Mouse (Mus musculus) monocyte, adult 5-6 weeks (primary cell): ENCODE results near the gene Rangrf. TPM values are rescaled to one million over a fixed set of nuclear protein-coding genes. Genes with fewer than 3 reads are reported as not detected.
"Not testable (repeated sequence)": the region's sequence is repeated elsewhere in the genome, so short reads cannot be mapped to it uniquely, and the experiment has no call there.

Source experiments
- ATAC-seq: fragments of 153-309, 156-312 bp; replicated peaks from 2 replicates; pipeline ENCODE4 v1.8.0; 2017; ENCODE audit warnings: mild to moderate bottlenecking; ENCODE audit not compliant: low TSS enrichment, insufficient number of reproducible peaks, severe bottlenecking, poor library complexity, low FRiP score
- total RNA-seq: library from RNA; stranded (forward); fragments of 200-1000, 200-491, 200-594 nt; gene quantifications from 3 replicates; pipeline ENCODE4 v1.2.3, GENCODE M21; 2017

Gene Rangrf
- total RNA-seq, 1 experiment from 2014 or later = 10.1 TPM

DNA sequence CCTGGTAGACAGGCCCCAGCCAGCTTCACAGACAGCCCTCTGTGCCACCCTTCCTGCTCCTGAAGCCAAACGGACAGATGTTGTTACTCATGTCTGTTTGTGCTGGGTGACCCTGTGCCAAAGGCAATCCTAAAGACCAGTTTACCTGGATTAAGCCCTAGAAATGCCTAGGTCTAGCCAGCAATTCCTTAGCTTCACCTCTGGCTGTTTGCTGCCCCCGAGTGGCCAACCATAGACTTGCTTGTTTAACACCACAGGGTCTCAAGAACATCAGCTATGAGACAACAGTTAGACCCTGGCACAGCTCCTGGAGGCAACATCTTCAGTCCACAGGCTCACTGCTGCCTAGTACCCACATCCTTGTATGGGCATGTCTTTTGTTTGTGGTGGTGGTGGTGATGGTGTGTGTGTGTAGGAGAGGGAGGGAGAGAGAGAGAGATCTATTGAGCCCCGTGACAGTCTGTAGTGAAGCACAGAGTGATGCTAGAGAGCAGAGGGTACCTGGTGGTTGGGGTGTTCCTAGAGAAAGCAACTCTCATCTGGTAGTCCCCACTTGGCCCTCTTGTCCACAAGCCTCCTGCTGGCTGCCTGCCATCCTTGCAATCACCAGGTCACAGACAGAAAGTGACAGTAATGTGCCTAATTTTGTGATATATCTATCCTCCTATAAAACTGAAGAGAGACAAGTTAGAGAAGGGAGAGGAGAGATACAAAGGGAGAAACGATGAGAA lies 7.8 kb upstream of the Rangrf start:
- peak; percentile 71 for ATAC-seq

DNA sequence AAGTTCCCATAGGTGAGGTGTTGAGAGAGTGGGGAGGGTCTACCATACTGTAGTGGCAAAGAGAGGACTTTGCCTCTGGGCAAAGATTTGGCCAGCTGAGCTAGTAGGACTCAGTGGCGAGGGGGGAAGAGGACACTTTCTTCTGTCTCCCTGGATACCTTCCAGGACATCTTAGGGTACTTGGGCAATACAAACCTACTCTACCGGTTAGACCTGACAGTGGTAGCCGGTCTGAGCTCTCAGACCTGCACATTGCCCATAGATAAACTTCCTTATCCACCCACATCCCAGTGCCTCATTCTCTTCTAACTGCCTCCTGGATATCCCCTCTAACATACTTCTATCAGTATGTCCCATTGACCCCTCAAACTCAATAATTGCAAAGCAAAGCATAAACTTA lies 5.9 kb upstream of the Rangrf start:
- no peak for ATAC-seq

DNA sequence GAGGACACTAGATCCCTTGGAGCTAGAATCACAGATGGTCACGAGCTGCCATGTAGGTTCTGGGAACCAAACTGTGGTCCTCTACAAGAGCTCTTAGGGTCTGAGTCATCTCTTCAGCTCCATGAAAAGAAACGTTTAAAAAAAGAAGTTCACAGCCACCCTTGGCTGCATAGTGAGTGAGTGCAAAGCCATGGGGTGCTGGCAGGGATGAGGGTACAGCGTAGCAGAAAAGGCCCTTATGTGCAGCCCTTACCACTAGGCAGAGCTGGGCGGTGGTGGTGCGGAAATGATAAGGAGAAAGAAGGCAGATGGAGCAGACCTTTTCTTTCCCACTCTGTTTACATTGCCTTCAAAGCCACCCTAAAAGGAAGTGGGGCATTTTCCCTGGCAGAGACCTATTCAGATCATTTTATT lies 4.3 kb upstream of the Rangrf start:
- ATAC-seq = no peak

DNA sequence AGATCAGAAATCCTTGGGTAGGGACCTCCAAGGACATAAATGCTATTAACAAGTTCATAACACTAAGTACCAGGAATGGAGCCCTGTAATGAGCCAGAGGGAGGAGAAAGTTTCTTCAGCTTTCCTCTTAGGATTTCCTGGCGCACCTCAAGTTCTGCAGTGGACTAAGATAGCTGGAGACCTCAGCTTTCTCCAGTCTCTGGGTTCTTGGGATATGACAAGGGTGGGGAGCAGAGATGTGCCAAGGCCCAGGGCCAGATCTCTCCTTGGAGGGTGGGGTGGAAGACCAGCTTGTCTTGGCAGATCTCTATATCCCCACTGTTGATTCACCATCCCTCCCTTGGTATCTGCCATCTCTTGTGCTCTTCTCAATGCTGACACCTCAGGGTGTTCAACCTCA lies 616 bp upstream of the Rangrf start:
- ATAC-seq = no peak

DNA sequence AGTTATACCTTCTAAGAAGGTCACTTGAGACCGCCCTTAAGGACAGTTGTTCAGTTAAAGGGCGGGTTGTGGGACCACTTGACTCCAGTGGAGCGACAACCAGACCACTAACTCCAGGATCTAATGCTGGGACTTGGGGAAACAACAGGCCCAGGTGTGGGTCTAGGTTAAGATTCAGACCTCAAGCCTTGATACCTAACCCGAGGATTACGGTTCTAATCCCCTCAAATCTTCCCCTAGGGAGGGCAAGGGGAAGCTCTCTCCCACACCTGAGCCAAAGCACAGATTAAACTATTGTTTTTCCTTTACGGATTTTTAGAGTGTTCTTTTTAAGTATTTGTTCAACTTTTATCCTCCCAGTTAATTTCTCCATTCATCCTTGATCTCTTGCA lies 930 bp downstream of the Rangrf start:
- ATAC-seq = 0 out of 2 replicates have a peak, but pooled peaks have one; percentile 4

DNA sequence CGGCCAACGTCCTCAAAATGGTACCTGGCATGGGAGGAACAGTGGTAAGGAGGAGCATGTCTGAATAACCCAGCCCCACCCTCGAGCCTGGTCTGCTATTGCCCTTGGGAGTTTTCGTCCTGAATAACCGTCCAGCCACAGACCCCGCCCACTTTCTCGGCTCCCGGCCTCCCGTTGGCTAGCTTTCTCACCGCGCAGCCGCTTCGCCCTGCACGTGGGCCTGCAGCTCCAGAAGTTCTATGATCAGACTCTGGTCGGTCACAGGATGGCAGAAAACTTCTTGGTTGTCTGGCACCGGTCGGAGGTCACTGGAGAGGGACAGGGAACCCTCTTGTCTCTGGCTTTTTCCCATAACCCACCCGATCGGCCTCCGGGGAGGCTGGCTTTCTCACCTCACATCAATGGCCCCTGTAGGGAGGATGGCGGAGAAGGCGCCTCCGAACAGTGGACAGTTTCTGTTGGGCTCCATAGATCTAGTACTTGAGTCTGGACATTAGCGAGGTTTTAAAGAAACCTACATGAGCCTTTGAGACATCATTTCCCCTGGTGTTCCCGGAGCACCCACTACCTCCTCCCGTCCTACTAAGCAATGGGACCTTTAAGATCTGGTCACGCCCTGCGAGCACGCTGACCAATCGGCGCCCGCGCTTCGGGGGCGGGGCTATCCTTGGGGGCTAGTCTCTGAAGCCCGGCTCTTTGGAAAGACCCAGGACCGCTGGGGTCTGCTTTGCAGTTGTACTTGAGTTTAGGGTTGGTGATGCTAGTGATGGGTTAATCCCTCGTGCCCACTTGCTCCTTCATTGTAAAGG lies 1.5 kb downstream of the Rangrf start:
- ATAC-seq = peak; percentile 71

DNA sequence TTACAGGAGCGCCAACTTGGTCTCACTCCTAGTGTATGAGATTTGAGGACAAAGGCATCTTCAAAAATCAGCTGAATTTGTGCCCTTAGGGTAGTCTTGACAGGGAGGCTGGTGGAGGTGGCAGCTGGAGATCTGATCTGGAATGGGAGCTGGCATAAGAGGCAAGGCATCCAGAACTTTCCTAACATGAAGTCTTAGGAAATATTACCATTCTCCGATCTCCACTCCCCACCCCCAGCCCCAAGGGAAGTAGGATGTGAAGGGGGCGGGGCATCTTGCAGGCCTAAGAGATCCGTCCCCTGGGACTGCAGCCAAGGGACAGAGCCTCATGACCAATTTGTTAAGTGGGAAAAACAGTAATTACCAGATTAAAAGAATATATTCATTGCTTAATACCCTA lies 4.8 kb downstream of the Rangrf start:
- ATAC-seq = no peak

DNA sequence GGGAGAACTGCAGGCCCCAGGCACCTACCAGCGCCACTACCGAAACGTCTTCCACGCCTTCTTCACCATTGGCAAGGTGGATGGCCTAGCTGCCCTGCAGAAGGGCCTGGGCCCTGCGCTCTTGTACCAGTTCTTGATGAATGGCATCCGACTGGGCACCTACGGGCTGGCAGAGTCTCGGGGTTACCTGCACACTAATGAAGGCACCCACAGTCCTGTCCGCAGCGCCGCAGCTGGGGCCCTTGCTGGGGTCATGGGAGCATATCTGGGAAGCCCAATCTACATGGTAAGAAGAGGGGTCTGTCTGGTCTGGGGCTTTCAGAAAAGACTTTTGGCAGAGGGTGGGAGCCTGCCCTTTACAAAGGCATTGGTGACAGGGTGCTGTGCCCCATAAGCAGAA lies 6.2 kb downstream of the Rangrf start:
- no peak for ATAC-seq

DNA sequence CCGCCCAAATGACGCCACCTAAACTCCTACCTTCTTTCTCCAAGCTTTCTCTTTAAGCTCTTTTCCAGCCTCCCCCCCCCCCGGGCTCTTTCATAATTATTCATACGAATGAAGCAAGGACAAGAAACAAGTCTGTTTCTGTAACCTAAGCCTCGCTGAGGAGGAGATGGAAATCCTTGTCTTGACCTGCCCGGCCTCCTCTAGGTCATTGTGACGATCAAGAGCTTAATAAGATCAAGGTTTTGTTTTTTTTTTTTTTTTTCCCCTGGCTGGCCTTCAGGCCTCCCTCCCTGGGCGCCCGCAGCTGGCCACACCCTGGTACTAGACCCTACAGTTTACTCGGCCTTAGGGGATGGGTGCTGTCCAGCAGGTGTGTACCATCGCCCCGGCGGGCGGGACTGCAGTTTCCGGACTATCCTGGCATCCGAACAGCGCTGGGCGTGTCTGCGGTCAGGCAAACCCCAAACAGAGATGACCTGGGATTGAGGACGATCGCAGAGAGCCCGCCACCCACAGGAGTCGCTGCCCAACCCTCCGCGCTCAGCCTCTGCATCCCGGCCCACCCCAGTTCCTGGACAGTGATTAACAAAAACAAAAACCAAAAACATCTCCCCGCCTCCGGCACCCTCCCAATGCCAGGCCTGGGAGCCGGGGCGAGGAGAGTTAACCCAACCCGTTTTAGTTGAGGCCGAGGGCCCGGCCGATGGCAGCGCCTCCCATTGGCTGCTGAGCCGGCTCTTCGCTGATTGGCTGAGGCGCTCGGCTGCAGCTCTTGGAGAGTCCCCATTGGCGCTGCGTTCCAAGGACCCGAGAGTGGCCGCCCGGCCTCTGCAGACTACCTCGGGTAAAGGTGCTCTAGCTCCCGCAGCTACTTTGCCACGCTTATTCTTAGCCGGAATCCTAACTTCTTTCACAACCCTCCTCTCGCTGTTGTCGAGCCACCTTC lies 7.4 kb downstream of the Rangrf start, which contains the start of gene Slc25a35:
Gene Slc25a35, plus strand, starts transcription at position 795 of the 946 bp plus-strand sequence.
- peak; percentile 92 for ATAC-seq

DNA sequence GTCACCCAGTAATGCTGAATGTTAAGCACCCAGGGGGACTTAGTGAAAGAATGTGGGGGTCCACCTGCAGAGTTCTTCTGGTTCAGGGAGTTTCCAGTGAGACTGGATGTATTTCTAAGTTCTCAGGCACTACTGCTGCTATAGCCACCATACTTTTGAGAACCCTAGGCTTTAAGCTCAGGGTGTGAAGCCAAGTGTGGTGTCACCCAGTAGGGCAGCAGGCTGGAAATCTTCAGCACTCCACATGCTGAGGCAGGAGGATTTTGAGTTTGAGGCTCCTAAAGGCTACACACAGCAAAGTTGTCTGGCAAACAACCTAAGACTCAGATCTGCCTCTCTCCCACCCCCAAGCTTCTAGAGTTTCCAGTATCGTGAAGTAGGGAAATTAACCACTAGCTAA lies 8.4 kb downstream of the Rangrf start:
- no peak for ATAC-seq

DNA sequence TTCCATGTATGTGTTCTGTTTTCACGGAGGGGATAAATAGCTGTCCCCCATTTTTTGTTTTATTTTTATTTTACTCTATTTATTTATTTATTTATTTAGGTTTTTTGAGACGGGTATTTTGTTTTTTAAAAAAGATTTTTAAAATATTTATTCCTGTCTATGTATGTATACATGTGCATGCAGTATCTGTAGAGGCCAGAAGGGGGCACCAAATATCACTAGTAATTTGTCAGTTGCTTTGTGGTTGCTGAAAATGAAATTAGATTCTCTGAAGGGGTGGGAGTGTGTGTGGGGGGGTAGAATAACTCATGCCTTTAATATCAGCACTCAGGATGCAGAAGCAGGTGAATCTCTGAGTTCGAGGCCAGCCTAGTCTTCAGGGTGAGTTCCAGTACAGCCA lies 9.1 kb downstream of the Rangrf start:
- ATAC-seq = peak; percentile 61; the same call in 1 of the 2 replicates

DNA sequence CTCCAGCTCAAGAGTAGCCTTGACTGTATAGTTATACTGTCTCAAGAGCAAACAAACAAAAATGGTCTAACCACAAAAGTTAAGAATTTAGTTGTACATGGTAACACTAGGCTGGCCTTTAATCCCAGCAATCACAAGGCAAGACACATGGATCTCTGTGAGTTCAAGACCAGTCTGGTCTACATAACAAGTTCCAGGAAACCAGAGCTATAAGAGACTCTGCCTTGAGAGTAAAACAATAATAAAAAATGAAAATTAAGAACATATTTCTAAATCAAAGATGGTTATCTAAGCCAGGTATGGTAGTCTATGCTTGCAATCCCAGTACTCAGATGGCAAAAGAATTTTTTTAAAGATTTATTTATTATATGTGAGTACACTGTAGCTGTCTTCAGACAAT lies 9.9 kb downstream of the Rangrf start:
- no peak for ATAC-seq

DNA sequence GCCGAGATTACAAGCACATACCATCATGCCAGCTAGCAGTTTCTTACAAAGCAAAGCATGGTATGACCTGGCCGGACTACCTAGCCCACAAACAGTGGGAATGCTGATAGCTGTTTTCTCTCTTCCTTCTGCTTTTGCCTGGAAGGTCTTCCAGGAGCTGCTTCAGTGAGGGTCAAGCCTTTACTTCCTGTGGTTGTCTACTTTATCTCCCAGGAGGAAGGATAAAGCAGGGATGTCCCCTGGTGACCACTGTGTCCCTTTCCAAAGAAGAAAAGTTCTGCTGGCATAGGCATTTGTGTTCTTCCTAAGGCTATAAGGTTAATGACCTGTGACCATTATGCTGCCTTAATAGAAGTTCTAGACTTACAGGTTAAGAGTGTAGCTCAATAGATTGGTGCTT lies 11.6 kb downstream of the Rangrf start:
- no peak for ATAC-seq

DNA sequence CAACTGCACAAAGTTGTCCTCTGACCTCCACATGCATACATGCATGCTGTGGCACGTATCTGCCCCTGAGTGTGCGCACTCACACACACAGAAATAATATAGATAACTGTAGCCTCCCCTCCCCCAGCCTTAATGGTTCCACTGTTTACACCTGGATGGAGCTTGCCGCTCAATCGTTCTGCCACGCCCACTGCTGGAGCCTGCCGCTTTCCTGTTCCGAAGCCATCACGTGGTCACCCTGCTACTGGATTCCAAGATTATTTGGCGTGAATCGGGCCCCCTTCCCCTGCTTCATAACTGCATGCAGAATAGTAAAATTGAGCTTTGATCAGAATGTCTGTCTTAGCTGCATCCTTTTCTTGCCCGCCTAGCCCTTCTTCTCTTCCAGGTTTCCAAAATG lies 12.8 kb downstream of the Rangrf start:
- not testable (repeated sequence) for ATAC-seq

DNA sequence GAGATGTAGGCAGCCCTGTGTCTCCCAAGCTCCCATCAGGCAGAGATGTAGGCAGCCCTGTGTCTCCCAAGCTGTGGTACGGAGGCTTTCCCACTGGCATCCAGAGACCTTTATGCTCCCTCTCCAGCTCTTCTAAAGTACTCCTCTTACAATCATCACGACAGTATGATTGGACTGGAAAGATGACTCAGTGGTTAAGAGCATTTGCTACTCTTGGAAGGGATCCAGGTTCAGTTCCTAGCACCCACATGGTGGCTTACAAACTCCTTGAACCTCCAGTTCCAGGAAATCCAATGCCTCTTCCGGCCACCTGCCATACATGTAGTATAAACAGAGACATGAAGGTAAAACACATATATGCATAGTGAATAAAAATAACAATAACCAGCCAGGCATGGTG lies 13.4 kb downstream of the Rangrf start:
- no peak for ATAC-seq

DNA sequence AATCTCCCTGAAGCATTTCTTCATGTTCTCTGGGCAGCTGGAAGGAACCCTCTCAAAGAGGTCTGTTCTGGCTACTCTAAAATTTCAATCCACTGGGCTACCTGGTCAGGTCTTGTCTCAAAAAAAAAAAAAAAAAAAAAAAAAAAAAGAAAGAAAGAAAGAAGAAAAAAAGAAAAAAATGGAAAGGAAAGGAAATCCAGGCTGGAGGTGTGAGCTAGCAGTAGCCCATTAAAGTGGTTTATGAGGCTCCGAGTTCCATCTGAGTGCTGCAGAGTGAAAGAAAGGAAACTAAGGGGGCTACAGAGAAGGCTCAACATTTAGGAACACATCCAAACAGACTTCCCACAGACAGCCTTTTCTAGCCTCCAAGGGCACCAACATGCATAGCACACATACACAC lies 17.0 kb downstream of the Rangrf start:
- ATAC-seq = no peak

DNA sequence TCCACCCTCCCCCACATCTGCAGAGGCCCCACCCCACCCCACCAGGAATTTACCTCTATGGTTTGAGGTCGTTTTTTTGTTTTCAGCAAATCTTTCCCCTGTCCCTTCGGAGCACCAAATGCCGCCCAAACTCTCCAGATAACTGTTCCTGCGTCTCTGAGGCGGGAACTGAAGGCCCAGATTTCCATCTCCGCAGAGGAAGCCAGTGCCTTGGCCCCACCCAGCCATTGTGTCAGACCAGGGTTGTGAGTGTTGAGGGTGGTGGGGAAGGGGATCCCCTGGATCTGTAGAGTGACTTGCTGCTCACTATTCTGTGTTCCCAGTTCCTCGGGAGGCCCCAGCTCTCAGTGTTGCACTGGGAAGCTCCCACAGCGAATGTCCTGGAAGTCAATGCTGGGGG lies 17.7 kb downstream of the Rangrf start, which contains the start of gene Arhgef15:
Gene Arhgef15, minus strand, starts transcription at position 173 of the 400 bp plus-strand sequence.
- ATAC-seq = no peak

DNA sequence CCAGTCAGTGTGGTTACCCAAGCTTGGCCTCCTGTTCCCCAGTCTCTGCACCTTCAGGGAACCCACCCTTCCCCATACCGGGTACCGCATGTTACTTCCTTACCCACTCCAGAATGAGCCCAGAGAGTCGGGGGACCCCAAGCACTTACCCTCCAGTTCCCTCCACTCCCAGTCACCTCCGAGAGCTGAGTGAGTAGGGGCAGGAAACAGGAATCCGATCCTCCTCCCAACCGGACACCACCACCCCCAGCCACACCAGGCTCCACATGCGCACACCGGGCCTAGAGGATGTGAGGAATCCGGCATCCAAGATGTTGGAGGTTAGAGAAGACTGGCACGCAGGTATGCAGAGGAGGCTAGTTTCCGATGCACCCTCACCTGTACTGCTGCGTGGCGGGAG lies 18.3 kb downstream of the Rangrf start:
- ATAC-seq = no peak

DNA sequence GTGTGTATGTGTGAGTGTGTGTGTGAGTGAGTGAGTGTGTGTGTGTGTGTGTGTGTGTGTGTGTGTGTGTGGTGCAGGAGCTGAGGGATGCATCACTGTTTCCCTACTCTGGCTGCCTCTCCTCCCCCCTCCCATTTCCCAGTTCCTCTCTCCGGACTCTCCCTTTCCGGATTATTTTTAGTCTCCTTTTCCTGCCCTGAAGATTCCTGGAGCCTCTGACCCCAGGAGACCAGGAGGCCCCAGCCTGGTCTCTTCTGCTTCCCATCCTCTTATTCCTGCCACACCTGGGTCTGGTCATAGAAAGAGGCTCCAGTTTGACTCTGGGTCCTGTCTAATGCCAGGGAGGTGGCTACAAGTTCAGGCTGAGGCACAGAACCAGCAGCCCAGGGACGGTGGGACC lies 18.9 kb downstream of the Rangrf start:
- no peak for ATAC-seq
